Mouse (Mus musculus): ENCODE measurements around the gene Trim71.
A peak's percentile ranks its signal among the peaks of the same experiment; 100 is the strongest.

Trim71 gene

DNA sequence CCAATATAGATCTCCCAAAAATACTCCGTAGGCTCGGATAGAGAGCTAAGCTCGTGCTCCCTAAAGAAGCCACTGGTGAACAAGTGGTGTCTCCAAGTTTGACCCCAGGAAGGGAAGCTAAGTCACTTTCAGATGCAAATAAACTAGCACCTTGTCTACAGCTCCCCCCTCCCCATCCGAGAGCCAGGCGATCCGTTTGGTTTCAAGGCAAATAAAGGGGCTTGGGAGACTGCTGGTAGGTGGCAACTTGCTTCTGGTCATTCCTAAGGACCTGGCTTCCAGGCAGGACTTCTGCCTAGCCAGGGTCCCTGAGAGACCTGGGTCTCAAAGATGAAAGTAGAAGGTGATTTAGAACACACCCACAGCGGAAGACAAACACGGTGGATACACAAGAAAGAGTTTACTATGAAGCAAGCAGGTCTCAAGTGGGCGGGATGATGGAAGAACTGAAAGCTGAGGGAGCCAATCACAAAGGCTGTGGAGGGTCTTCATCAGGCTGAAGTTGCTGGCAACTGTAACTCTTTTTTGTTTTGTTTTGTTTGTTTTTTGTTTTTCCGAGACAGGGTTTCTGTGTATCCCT lies 7.8 kb downstream of the Trim71 start:
- DNase-seq = no peak

DNA sequence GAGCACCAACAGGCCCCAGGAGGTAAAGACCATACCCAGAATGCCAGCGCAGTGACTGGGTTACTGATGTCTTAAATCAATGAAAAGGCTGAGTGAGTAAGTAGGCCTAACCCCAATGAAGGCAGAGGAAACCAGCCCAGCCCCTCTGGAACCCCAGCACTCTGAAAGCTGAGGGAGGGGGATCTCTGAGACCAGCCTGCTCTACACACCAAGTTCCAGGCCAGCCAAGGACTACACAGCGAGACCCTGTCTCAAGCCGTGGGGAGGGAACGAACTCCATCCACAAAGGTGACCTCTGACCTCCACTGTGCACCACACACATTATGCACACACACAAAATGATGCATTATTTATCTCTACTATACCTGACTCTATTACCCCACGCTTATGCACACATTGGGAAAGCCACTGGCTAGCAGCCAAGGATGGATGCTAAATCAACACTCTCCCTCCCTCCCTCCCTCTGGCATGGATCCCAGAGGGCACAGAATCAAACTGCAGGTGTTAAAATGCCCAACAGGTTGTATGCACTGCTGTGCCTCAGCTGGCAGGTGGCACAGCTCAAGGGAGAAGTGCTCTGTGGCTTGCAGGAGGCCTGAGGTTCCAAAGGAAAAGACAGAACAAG lies 9.7 kb downstream of the Trim71 start:
- DNase-seq = peak in 1 of 2 experiments; percentile 60

DNA sequence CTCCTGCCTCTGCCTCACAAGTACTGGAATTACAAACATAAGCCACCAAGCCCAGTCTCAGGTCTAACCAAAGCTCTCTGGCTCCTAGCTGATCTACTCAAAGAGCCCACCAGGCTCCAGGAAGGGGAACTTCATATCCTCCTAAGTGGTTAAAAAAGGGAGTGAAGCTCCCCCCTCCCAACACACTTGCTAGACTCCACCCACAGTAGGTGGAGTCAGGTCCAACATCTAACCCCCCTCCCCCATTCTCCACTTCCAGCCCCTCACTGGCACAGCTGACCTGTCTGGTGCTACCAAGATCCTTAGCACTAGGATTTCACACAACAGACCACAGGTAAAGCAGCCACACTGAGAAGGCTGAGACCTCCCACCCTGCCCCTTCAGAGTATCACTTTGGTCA lies 10.3 kb downstream of the Trim71 start:
- no peak for DNase-seq

DNA sequence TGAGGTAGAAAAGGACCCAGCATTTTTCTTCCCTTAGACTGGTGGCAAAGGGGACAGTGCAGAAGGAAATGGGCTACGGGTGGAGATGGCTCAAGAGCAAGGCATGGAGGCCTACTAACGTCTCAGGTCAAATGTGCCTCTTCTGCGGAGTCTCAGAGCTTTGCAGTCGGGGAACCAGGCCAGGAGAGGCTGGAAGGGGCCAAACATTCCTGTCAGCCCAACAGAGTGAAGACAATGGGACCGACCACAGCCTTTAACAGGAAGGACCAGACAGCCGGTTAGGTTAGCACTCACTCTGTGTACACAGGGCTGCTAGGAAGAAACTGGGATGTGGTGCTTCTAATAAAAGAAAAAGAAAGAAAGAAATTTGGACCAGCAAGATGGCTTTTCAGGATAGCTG lies 14.1 kb downstream of the Trim71 start:
- no peak for DNase-seq

DNA sequence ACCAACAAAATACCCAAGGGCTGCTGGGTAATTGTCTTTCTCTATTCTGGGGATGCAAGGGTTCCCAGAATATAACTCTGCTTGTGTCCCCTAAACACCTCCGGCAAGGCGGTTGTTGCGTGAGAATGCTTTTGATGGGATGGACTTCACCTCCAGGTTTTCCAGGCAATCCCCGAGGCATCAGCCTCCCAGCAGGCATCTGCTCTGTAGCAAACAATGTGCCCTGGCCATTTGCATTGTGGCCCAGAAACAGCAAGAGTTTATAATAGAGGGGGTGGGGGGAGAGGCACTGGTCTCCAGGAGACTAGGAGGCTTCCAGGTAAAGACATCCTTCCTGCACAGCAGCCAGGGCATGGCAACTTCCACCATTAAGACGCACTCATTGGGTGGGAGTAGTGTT lies 15.1 kb downstream of the Trim71 start:
- no peak for DNase-seq

DNA sequence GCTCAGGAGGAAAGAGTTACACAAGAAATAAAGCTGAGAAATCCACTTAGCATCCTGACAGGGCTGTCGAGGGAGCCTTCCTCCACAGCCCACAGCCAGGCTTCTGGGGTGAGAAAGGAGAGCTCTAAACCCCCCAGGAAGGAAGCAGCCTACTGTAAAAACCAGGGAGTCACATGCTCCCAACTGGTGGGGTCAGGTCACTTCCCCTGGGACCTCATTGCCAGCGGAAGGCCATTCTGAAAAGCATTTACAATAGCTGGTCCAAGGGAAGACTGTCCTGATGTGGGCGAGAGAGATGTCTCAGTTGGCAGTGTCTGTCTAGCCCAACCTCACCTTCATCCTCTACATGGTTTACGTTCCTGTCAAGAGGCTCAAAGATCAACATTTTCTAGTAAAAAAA lies 15.7 kb downstream of the Trim71 start:
- DNase-seq = peak in 1 of 2 experiments; percentile 51

DNA sequence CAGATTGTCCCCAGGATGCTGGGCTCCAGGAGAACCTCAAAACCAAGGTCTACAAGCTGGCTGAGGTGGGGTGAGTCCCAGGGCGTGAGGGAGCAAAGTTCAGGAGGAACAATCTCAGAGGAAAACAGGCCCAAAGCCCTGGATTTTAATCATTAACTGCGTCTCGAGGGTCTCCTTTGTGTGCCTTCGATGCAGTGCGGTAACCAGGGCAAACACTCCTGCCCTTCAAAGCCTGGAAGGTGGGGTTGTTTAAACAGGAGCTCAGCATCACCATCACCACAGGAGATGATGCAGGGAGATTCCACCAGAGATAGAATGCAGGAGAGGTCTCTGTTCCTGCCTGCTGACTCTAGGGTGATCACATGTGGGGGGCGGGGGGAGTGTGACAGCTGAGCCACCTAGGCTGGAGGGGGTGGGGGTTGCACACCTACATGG lies 16.5 kb downstream of the Trim71 start:
- DNase-seq = peak in 1 of 2 experiments; percentile 58

DNA sequence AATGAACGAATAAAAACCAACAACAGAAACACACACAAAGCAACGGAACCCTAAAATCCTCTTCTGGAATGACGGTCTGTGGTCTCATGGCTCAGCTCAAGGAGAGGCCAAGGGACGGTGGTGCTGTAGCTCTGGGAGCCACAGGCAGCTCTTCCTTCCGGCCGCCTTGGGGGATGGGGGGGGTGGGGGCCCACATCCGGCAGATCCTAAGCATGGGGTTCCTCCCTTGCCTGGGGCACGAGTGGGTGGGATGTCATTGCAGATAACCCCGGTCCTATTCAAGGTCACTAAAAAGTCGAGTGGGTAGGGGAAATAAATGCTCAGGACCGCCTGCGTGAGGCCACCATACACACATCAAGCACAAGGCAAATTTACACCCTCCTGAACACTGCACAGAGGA lies 17.4 kb downstream of the Trim71 start:
- no peak for DNase-seq

DNA sequence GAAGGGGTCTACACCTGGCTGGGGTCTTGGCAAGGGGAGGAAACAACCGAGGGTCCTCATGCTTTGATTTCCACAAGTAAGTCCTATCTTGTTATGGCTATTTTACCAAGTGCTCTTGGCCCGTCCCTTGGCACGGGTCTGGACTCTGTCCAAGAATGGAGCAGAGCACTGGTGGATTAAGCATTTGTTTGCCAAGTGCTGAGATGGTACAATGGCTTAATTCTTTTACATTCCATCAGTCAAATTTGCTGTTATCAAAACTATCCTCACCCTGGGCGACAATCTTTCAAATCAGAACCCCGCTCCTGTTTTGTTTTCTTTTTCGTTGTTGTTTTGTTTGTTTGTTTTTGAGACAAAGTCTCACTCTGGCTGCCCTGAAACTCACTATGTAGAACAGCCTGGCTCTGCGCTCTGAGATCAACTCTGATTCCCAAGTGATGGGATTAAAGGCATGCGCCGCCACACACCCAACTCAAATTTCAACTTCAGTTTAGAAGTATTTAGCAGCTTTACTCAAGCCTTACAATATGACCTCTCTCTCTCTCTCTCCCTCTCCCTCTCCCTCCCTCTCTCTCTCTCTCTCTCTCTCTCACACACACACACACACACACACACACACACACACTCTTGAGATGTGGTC lies 19.3 kb downstream of the Trim71 start:
- peak in 1 of 2 experiments; percentile 49 for DNase-seq

DNA sequence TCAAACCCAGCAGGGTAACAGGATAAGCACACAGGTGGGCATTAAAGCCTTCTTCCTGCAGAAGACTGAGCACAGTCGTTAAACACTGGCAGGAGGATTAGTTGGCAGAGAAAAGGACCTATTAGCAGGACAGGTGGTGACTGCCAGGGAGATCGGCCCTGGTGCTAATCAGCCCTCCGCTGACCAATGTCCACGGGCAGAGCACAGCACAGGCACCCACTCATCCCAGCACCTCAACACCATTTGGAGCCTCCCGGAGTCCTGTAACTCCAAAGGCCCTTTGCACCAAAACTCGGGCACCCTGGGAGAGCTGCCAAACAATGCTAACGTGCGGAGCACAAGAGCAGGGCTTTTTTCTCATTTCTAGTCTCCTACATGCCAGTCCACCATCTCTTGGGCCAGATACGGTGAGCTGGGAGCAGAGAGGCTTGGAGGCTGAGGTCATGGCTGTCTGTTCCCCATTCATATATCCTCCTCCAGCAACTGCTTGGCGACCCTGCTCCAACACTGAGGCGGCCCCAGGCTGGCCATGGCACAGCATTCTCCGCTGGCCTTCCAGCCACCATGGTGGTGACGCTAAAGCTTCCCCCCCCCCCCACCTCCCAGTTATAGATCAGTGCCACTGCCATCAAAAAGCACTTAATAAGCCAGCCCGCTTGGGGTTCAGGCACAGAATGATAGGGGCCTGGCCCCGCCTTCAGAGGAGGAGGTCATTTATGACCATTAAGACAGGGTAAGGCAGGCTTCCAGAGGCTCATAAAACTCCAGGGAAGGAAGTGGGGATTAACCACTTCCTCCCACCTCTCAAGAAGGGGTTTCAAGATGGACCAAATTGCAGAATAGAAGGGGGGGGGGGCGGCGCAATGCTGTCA lies 20.1 kb downstream of the Trim71 start:
- peak in 1 of 2 experiments; percentile 55 for DNase-seq

DNA sequence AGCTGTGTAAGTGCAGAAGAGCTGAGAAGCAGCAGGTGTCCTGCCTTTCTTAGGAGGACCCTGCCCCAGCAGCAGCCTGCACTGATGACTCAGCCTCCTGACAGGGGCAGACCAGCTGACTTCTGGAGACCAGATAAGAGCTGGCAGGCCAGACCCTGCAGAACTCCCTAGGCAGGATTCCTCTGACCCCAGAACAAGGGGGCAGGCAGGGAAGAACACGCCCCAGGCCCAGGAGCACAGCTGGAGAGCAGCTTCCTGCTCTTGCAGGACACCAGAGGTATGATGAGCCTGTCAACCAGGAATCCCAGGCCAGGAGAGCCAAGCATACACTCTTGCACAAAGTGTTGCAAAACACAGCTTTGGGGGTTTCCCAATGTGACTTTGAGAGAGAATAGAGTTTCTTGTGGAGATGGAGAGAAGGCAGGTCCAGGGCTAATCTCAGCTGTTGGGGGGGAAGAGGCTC lies 22.9 kb downstream of the Trim71 start:
- no peak for DNase-seq

DNA sequence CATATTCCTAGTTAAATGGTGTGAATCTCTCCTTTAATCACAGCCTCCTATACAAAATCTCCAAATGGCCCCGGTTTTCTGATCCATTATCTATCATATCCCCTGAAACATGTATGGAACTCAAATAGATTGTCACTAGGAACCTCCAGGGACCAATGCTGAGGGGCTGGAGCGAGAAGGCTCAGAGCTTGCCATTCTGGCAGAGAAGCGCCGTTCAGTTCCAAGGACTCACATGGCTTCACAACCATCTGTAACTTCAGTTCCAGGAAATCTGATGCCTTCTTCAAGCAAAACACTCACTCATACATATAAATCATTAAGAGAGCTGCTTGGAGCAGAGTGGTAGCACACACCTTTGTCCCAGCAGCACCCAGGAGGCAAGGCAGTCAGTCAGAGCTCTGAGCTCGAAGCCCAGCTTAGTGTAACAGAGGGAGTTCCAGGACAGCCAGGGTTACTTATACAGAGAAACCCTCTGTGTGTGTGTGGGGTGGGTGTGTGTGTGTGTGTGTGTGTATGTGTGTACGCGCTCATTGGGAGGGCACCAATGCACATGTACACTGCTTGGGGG lies 25.1 kb downstream of the Trim71 start:
- DNase-seq = peak in 1 of 2 experiments; percentile 31

DNA sequence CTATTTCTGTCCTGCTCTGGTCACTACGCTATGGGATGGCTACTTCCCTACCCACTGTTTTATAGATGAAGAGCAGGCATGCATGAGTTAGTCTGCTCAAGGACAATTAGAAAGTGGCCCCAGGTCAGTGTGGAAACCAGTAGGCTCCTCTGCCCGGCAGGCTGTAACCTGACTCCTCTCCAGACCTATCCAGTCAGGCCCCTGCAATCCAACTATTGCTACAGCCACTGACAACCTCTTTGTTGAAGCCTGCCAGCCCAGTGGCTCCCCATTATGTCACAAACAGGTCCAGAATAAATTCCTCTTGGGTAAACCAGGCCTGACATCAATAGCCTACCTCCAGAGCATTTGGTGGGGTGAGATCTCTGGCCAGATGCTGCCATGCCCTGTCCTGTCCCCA lies 27.5 kb downstream of the Trim71 start:
- DNase-seq = no peak

DNA sequence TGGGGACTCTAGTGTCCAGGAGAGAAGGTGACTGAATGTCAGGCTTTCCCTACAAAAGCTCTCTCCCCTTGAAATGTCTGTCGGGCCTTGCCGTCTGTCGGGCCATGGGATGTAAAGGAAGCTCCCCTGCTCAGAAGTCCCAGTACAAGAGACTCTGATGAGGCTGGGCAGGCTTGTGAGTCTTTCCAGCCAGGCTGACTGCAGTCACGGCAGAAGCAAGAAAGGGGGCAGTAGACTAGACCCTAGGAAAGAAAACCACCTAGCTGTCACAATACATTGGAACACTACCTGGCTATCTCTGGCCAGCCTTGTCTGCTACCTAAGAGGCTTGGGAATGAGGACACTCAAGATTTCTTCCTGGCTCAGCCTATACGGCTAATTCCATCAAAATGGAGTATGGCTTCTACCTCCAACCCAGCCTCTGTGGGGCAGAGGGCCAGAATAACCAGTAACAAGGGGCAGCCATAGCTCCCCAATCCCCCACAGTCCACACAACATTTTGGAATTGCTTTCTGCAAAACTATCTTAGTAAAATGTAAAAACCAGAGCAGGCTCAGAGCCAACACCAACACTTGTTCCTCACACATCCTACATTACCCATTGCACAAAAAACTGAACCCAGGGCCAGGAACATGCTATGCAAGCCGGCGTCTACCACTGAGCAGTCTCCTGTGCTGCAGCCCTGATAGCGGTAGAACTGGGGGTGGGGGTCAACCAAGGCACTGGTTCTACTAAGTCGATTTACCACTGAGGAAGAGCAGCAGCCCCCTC lies 29.2 kb downstream of the Trim71 start:
- no peak for DNase-seq

DNA sequence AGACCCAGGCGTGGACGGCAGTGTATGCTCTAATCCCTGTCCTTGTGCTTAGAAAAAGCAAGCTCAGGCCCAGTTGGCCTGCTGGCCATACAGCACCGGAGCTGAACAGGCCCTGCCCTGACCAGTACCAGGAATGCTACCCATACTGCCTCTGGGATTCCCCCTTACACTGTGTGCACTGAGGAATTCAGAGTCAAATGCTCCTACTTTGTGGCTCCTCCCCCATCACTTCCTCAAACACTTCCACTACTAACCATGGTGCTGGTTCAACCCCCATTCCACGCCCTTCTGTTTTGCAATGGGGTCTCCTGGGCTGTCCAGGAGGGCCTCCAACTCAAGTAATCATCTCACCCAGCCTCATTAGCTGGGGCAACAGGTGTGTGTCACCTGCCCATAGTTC lies 30.3 kb downstream of the Trim71 start:
- no peak for DNase-seq

DNA sequence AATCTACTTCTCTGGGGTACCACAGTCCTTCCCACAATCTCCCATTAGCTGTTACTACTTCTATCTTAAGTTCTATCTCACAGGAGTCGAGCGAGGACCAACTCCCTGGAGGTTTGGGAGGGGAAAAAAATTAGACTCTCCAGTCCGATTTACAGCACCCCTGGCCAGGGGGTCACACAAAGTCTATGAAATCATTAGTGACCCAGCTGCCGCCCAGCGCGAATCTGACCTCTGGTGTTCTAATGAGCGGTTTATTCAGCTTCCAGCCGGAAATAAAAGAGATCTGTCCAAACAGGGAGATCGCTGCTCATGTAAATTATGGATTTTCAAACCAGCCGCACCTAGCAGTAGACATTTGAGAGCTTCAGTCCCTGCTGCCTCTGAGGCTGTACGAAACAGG lies 32.9 kb downstream of the Trim71 start:
- DNase-seq = peak; percentile 60 to 72

DNA sequence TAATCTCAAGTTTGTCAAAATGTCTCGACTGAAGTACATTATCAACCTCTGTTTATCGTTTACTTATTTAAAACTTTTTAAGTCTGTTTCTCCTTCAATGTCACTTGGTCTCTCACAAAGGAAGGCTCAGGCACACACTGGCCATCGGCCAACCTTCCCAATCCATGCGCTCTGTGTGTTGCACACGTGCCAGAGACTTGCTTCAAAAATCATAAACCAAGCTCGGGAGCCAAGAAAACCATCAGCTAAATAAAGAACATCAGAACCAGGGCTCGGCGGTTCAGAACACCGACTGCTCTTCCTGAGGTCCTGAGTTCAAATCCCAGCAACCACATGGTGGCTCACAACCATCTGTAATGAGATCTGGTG lies 35.5 kb downstream of the Trim71 start:
- DNase-seq = peak; percentile 63 to 70

DNA sequence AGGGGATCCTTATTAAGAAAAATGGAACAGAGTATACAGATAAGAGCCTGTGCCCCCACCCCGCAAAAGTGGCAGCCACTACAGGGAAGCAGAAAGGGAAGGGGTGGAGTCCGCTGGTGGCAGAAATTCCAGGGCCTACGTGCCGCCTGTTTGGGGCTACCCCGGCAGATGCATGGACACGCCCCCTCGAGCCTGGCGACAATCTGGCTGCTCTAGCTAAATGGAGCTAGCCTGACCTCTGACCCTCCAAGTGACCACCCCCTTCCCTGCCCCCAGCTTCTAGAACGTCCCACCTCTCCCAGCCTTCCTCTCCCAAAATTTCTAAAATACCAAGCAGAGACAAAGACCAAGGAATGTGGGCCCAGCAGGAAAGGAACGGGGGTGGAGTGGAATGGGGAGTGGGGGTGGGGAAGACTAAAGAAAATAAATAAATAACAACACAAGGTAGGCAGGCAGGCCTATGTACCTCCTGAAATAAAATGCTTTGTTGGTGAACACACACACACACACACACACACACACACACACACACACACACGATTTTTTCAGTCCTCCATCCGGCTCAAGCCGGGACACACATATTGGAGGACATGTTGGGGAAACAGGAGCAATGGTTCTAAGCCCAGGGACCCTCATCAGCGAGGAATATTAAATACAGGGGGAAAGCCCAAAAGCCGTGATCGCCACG lies 36.0 kb downstream of the Trim71 start:
- DNase-seq = peak; percentile 73 to 83

DNA sequence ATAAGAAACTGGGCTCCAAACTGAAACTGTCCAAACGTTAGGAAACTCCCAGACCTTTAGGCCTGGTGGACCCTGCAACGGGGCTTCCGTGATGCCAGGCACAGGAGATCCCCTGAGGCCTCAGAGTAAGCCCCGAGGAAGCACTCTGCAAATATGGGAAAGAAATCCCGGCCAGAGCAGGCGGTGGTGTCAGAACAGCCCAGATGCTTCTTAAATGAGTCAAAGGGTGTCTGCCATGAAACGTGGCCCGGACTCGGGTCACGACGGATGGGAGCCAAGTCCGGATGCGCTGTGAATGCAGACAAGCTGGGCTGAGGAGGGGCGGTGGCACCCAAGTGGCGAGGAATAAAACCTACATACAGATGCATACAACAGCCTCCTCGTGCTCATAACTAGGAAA lies 37.1 kb downstream of the Trim71 start:
- DNase-seq = peak; percentile 77 to 84

DNA sequence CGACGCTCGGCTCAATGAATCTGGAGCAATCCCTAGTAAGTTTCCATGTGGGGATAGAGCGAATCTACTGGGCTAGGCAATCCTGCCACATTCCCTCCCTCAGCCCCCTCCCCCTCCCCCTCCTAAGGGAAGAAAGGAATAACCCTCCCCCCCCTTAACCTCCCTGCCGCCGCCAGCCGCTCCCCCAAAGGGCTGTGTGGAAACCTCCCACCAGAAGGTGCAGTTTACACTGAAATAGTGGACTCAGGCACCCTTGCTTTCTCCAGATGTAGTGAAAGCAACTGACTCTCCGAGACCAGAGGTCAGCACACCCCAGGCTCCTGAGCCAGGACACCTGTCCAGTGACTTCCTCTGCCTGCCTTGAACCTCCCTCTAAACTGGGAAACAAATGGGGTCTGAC lies 37.6 kb downstream of the Trim71 start:
- peak in 1 of 2 experiments; percentile 33 for DNase-seq

DNA sequence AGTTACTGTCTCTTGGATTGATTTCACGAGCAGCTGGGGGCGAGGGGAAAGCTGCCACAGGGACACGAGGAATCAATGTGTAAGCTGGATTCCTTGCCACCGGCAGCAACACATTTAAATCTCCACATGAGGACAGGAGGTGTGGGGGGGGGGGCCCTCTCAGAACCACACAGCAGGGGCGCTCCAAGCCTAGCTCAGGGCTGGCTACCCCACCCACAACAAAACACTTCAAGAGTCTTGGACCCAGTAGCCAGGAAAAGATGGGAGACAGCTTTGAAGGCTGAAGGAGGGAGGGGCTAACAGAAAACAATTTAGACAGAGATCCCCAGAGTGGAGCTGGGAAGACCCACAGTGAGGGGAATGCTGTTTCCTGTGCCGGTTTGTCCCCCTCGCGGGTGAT lies 38.3 kb downstream of the Trim71 start:
- peak in 1 of 2 experiments; percentile 17 for DNase-seq
